ENCODE assay signal across 9 mouse cellular contexts in genomic region chr17:11881110-11881820, GRCm38 (mm10).
"Had no signal": no experiment of that assay in that cellular context is flagged by ENCODE, and none has a peak within 500 bp of the region (broad histone marks: within the 10 kb centered on the region; RNA-seq: fewer than 3 reads in every experiment).

No protein-coding gene starts in this region.

- H3K9ac ChIP-seq: limb, embryonic 12.5 days; liver, embryonic 14.5 days; midbrain, embryonic 12.5 days; neural tube, embryonic 15.5 days had no signal

- H3K9me3 ChIP-seq: limb, embryonic 12.5 days; midbrain, embryonic 12.5 days; neural tube, embryonic 15.5 days had no signal

- H3K4me3 ChIP-seq: limb, embryonic 12.5 days; midbrain, embryonic 12.5 days; neural tube, embryonic 15.5 days had no signal

- H3K4me2 ChIP-seq: limb, embryonic 12.5 days; midbrain, embryonic 12.5 days; neural tube, embryonic 15.5 days had no signal

- H3K4me1 ChIP-seq: limb, embryonic 12.5 days; midbrain, embryonic 12.5 days had no signal

- H3K27me3 ChIP-seq: limb, embryonic 12.5 days; midbrain, embryonic 12.5 days; neural tube, embryonic 15.5 days had no signal

- H3K27ac ChIP-seq: limb, embryonic 12.5 days; liver, embryonic 14.5 days; midbrain, embryonic 12.5 days; neural tube, embryonic 15.5 days had no signal

- DNase-seq: kidney, postnatal 10 days; kidney, postnatal 4 days; lung, adult 18-20 months; thymus, adult 18-20 months; thymus, postnatal 25 days had no signal

- H3K36me3 ChIP-seq: limb, embryonic 12.5 days; midbrain, embryonic 12.5 days; neural tube, embryonic 15.5 days had no signal
